Mouse (Mus musculus) MEL (cell line): ENCODE results near the gene Shisa6. TPM values are rescaled to one million over a fixed set of nuclear protein-coding genes. Genes with fewer than 3 reads are reported as not detected.

ENCODE experiments used
- DNase-seq: peaks from one replicate; pipeline ENCODE4 v3.0.0; 2011; ENCODE audit warnings: low read depth, low spot score
- H3K27ac ChIP-seq: 2 replicates; pipeline ENCODE4 v1.5.1; 2012; ENCODE audit warnings: low read depth, mild to moderate bottlenecking, control low read depth, low read length, moderate library complexity; ENCODE audit not compliant: control insufficient read depth
- H3K27me3 ChIP-seq, 2 experiments: fragments of 150-350 bp in 1 of 2; sonication (generic) in 1 of 2; 2 replicates each; pipeline ENCODE4 v1.6.1; 2012; ENCODE audit warnings: low read length in 2 of 2, mild to moderate bottlenecking in 2 of 2, improper control_type of control experiment in 1 of 2, moderate library complexity in 1 of 2; ENCODE audit not compliant: insufficient read depth in 2 of 2, control insufficient read depth in 1 of 2
- H3K36me3 ChIP-seq, 2 experiments: 2 replicates each; pipeline ENCODE4 v1.6.1; 2012 to 2014; ENCODE audit warnings: low read length in 2 of 2, improper control_type of control experiment in 1 of 2, inconsistent platforms in 1 of 2, mild to moderate bottlenecking in 1 of 2; ENCODE audit not compliant: insufficient read depth in 2 of 2, control insufficient read depth in 1 of 2
- H3K4me1 ChIP-seq, 2 experiments: fragments of 150-350 bp in 1 of 2; sonication (generic) in 1 of 2; 2 replicates each; pipeline ENCODE4 v1.6.1; 2012; ENCODE audit warnings: low read length in 2 of 2, improper control_type of control experiment in 1 of 2, mild to moderate bottlenecking in 1 of 2; ENCODE audit not compliant: insufficient read depth in 2 of 2, control insufficient read depth in 1 of 2
- H3K4me3 ChIP-seq, 2 experiments: fragments of 150-350 bp in 1 of 2; sonication (generic) in 1 of 2; 2 replicates each; pipeline ENCODE4 v1.5.1; 2012; ENCODE audit warnings: low read depth in 2 of 2, low read length in 2 of 2, mild to moderate bottlenecking in 2 of 2, moderate library complexity in 2 of 2, control low read depth in 1 of 2, improper control_type of control experiment in 1 of 2; ENCODE audit not compliant: control insufficient read depth in 1 of 2, insufficient read depth in 1 of 2
- H3K79me2 ChIP-seq: 2 replicates; pipeline ENCODE4 v1.6.1; 2012; ENCODE audit warnings: mild to moderate bottlenecking, low read length, moderate library complexity; ENCODE audit not compliant: control insufficient read depth, poor library complexity, insufficient read depth
- H3K9ac ChIP-seq: 2 replicates; pipeline ENCODE4 v1.6.1; 2012; ENCODE audit warnings: low read depth, mild to moderate bottlenecking, control low read depth, low read length, moderate library complexity; ENCODE audit not compliant: control insufficient read depth, poor library complexity, severe bottlenecking
- H3K9me3 ChIP-seq: fragments of 150-350 bp; sonication (generic); replicated peaks from 2 replicates; pipeline ENCODE4 v1.6.1; 2012; ENCODE audit warnings: mild to moderate bottlenecking, low read length, improper control_type of control experiment, moderate library complexity; ENCODE audit not compliant: insufficient read depth
- CHD1 ChIP-seq: IDR thresholded peaks from 2 replicates; pipeline ENCODE4 v1.6.1; 2012; ENCODE audit warnings: low read depth, mild to moderate bottlenecking, inconsistent platforms, low read length, improper control_type of control experiment
- CHD2 ChIP-seq: IDR thresholded peaks from 2 replicates; pipeline ENCODE4 v1.6.1; 2011; ENCODE audit warnings: low read length, improper control_type of control experiment
- EP300 ChIP-seq, 2 experiments: IDR thresholded peaks; 2 replicates each; pipeline ENCODE4 v1.6.1; 2011; ENCODE audit warnings: improper control_type of control experiment in 2 of 2, low read length in 2 of 2, low read depth in 1 of 2, mild to moderate bottlenecking in 1 of 2
- ETS1 ChIP-seq: IDR thresholded peaks from 2 replicates; pipeline ENCODE4 v1.6.1; 2012; ENCODE audit warnings: low read depth, mild to moderate bottlenecking, inconsistent platforms, low read length, improper control_type of control experiment, moderate library complexity
- GABPA ChIP-seq: IDR thresholded peaks from 2 replicates; pipeline ENCODE4 v1.6.1; 2012; ENCODE audit warnings: low read depth, mild to moderate bottlenecking, inconsistent platforms, low read length, improper control_type of control experiment, moderate library complexity
- MAFK ChIP-seq: IDR thresholded peaks from 2 replicates; pipeline ENCODE4 v1.6.1; 2011; ENCODE audit warnings: low read depth, mild to moderate bottlenecking, low read length, improper control_type of control experiment, borderline replicate concordance
- MAX ChIP-seq: IDR thresholded peaks from 2 replicates; pipeline ENCODE4 v1.6.1; 2011; ENCODE audit warnings: low read length, improper control_type of control experiment
- MEF2A ChIP-seq: IDR thresholded peaks from 2 replicates; pipeline ENCODE4 v1.6.1; 2014; ENCODE audit warnings: low read depth, mild to moderate bottlenecking, inconsistent platforms, low read length, improper control_type of control experiment; ENCODE audit not compliant: poor library complexity, insufficient replicate concordance, severe bottlenecking; ENCODE audit errors: extremely low read depth
- MXI1 ChIP-seq: IDR thresholded peaks from 2 replicates; pipeline ENCODE4 v1.6.1; 2011; ENCODE audit warnings: mild to moderate bottlenecking, low read depth, low read length, improper control_type of control experiment
- NELFE ChIP-seq: IDR thresholded peaks from 2 replicates; pipeline ENCODE4 v1.6.1; 2011; ENCODE audit warnings: low read depth, low read length, improper control_type of control experiment
- POLR2A ChIP-seq, 2 experiments: IDR thresholded peaks; 2 replicates each; pipeline ENCODE4 v1.6.1; 2011 to 2012; ENCODE audit warnings: low read length in 2 of 2, mild to moderate bottlenecking in 2 of 2, control low read depth in 1 of 2, improper control_type of control experiment in 1 of 2, low read depth in 1 of 2, moderate library complexity in 1 of 2; ENCODE audit not compliant: control insufficient read depth in 1 of 2, insufficient read depth in 1 of 2, poor library complexity in 1 of 2
- RAD21 ChIP-seq: IDR thresholded peaks from 2 replicates; pipeline ENCODE4 v1.6.1; 2011; ENCODE audit warnings: mild to moderate bottlenecking, low read depth, low read length, improper control_type of control experiment
- USF1 ChIP-seq: IDR thresholded peaks from 2 replicates; pipeline ENCODE4 v1.6.1; 2014; ENCODE audit warnings: low read depth, mild to moderate bottlenecking, inconsistent platforms, low read length, improper control_type of control experiment, moderate library complexity
- USF2 ChIP-seq, 2 experiments: IDR thresholded peaks; 2 replicates each; pipeline ENCODE4 v1.6.1; 2011 to 2012; ENCODE audit warnings: improper control_type of control experiment in 2 of 2, low read length in 2 of 2, borderline replicate concordance in 1 of 2, inconsistent platforms in 1 of 2, low read depth in 1 of 2, mild to moderate bottlenecking in 1 of 2; ENCODE audit not compliant: insufficient read depth in 1 of 2
- ZNF384 ChIP-seq: IDR thresholded peaks from 2 replicates; pipeline ENCODE4 v1.6.1; 2012; ENCODE audit warnings: low read depth, mild to moderate bottlenecking, inconsistent platforms, low read length, improper control_type of control experiment
- polyA plus RNA-seq, 2 experiments: library from polyadenylated mRNA; stranded (reverse) in 1 of 2; unstranded in 1 of 2; fragments of >175 nt in 1 of 2; fragments of >200 nt in 1 of 2; gene quantifications; 2 replicates each; pipeline versions ENCODE4 v1.2.1 to v1.2.4; 2012; ENCODE audit warnings: low replicate concordance in 2 of 2, low read depth in 1 of 2; ENCODE audit not compliant: insufficient read length in 2 of 2, insufficient read depth in 1 of 2, missing spikeins in 1 of 2
- total RNA-seq: library from RNA; depleted of rRNA; stranded (reverse); fragments of 300-350 nt; gene quantifications from 2 replicates; pipeline ENCODE4 v1.2.3, GENCODE M21; 2012

Gene Shisa6
- total and polyA plus RNA-seq, 3 experiments: not detected

DNA sequence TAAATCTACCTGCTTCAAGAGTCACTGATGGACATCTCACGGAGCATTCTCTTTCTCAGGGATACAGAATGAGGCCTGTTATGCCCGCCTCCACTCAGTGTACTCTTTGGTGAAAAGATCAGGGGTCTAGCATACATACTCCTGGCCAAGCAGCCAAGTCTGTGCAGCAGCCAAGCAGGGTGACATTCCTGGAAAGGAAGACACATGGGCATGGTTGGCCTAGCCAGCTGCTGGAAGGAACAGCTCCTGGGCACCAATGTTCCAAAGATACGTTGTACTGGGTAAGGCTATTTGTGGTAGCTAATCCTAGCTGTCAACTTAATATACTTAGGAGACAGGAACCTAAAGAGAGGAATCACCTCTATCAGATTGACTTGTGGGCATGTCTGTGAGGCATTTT lies 31.4 kb downstream of the Shisa6 start (continued):
- TF ChIP-seq USF2 (IDR thresholded peaks at IDR 0.05; ENCODE audit: borderline replicate concordance in 1 of 2, insufficient read depth in 1 of 2, low read depth in 1 of 2, low read length in 2 of 2) (no peak), POLR2A (IDR thresholded peaks at IDR 0.05; ENCODE audit: control insufficient read depth in 1 of 2, insufficient read depth in 1 of 2, low read depth in 1 of 2, low read length in 2 of 2, poor library complexity in 1 of 2) (no peak)

DNA sequence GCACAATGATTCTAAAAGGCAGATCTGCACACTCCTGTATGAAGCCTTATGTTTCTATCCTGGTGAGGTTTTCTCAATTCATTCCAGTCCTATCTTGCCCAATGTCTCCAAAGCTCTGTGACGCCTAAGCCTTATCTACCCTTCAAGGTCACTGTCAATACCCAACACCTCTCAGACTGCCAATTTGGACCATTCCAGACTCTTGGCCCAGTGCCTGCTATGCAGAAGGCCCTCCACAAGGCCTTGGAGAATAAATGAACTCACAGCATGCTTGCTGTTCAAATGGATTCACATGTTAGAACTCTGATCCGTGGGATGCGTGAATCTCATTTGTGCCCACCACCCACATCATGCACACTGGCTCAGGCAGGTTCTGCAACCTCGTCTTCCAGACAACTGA lies 38.0 kb downstream of the Shisa6 start:
- no peak for DNase-seq

DNA sequence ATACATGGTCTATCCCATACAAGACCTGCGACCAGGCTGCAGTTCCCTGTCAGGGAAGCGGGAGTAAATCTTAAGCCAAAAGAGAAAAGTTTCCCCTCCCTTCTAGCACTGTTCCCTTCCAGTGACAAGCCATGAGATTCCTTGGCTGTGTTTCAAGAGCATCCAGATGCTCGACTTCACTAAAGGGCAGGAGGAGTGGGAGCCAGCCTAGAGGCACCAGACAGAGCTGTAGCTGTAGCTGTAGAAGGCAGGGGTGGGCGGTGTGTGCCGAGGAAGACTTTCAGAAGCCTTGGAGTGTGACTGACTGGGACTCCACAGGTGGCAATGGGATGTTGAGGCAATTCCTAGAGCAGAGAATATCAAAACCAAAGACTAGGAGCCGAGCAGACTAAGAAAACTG lies 43.3 kb downstream of the Shisa6 start:
- TF ChIP-seq GABPA (no peak), CHD1 (no peak), MAX (no peak), NELFE (no peak), MEF2A (no peak), MAFK (no peak), RAD21 (no peak), USF1 (no peak), ZNF384 (no peak), EP300 (IDR thresholded peaks at IDR 0.05; ENCODE audit: low read depth in 1 of 2, low read length in 2 of 2) (no peak), ETS1 (no peak)
- no peaks in the 10 kb centered on the region for H3K4me1 ChIP-seq
- H3K9ac ChIP-seq: no peak overlapping the region
- no peak overlapping the region for H3K27ac ChIP-seq
- no peak for DNase-seq
- no peaks in the 10 kb centered on the region for H3K79me2 ChIP-seq
- H3K36me3 ChIP-seq: no peaks in the 10 kb centered on the region
- H3K9me3 ChIP-seq: no peaks in the 10 kb centered on the region
- H3K27me3 ChIP-seq: no peaks in the 10 kb centered on the region
- H3K4me3 ChIP-seq: no peak overlapping the region

More for the DNA sequence above, 38.0 kb downstream of the Shisa6 start:
- Histone ChIP-seq H3K27ac (no peak overlapping the region), H3K9me3 (no peaks in the 10 kb centered on the region; the same call in 1 of the 2 replicates), H3K36me3 (no peaks in the 10 kb centered on the region), H3K27me3 (no peaks in the 10 kb centered on the region), H3K79me2 (no peaks in the 10 kb centered on the region), H3K9ac (no peak overlapping the region), H3K4me3 (no peak overlapping the region), H3K4me1 (no peaks in the 10 kb centered on the region)
- no peak for TF ChIP-seq CHD2
- TF ChIP-seq RAD21: no peak
- TF ChIP-seq MXI1: no peak
